Mouse (Mus musculus): ENCODE results near the gene Gm49601. TPM values are rescaled to one million over a fixed set of nuclear protein-coding genes. Genes with fewer than 3 reads are reported as not detected.

Gene Gm49601
- total RNA-seq, 2 experiments from 2014 or later = 255 to 281 TPM

DNA sequence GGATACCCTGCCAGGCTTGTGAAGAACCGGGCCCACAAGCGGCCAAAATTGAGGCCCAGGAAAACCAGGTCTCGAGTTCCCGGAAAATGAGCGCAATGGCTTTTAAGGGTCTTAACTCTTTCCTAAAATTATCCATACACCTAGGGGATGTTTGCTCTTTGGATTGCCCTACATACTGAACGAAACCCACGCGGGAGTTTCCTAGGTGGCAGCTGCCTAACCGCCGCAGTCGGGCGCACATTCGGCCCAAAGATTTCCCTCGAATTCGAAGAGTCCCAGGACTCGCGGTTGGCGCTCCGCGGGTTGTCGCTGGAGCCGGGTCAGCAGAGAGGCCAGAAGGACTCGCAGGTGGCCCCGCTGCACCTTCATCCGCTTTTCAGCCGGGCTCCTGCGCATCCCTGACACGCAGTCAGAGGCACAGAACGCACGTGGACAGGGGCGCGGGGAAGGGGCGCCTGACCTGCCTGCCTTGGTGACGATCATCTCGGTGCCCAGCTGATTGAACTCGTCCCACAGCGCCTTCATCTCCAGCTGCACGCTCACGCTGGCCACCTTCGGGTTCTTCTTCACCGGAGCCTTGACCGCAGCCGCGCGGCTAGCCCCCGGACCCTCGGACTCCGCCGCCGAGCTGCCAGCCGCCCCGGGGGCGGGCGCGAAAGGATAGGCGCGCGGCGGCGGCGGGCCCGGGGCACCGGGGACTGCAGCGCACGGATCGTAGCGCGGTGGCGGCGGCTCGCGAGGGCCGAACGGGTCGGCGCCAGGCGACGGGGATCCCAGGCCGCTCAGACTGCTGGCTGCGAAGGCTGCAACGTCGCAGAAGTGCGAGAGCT is 39.9 kb downstream of the Gm49601 start:
- DNase-seq (ENCODE audit: low spot score in 2 of 2) = no peak
- intact Hi-C loops (cut with DNase I) = no loop called here

- intact Hi-C loops (cut with DNase I) = no loop called here
- no peak for DNase-seq (ENCODE audit: low spot score in 2 of 2)
Observed at GRCm38 (mm10) chr16:18585676-18586075, 40.6 kb downstream of the Gm49601 start.

- intact Hi-C loops (cut with DNase I) = no loop called here
- DNase-seq (ENCODE audit: low spot score in 2 of 2) = no peak
Observed at GRCm38 (mm10) chr16:18584901-18585510, 41.2 kb downstream of the Gm49601 start.

DNA sequence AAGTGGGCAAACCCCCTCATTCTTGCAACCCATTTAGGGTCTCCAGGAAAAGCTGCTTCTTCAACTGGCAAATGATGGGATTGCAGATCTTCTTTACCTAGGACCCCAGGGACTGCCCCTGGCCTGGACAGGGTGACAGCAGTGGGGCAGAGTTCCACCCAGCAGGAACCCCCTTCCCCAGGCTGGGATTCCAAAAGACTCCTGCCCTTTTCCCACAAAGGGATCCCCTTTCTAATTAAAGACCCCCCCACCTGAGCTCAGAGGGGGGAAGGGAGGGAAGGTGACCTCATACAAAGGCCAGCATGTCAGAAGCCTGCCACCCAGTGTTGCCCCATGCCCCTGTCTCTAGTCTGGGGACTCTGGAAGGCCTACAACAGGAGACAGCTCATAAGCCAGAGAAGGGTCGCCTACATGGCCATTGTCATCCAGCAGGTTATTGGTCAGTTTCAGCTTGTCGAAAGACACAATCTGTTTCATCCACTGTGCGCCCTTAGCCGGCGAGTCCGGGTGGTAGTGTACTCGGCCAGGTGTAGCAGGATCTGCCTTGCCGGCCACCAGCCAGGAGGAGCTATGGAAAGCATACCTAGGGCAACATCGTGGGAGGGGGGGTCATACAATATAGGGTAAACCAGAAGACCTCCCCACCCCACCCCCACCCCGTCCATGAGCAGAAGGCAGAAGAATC is 42.4 kb downstream of the Gm49601 start:
- DNase-seq (ENCODE audit: low spot score in 2 of 2) = no peak
- intact Hi-C loops (cut with DNase I) = no loop called here

GRCm38 (mm10) chr16:18583169-18583568 is 43.1 kb downstream of the Gm49601 start:
- DNase-seq (ENCODE audit: low spot score in 2 of 2) = no peak
- intact Hi-C loops (cut with DNase I) = no loop called here

DNA sequence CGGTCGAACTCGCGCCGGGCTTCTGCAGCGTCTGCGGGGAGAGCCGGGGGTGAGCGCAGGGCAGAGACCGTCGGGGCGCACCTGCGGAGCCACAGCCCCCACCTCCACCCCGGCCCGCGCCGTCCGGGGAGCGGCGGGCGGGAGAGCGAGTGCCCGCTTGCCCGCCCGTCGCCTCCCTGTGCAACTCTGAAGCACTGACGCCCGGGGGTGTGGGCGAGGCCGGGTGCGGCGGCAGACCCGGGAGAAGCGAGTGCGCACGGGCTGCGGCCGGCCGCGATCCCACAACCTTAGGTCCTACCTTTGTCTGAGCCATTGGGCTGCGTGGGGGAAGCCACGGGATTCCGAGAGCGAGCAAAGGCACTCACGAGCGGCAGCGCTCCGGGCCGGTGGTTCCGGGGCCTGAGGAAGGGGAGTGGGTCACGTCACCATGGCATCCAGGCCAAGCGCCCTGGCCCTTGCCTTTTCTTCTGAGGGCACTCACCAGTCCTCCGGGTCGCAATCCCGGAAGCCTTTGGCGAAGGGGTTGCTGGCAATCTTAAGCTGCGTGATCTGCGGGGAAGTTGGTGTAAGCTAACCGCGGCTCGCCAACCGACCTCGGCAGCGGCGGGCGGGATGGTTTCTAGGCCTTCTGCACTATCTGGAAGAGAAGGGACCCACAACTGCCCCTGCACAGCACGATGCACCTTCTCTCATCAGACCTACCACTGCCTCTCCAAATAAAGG is 43.6 kb downstream of the Gm49601 start:
- intact Hi-C loops (cut with DNase I) = no loop called here
- DNase-seq (ENCODE audit: low spot score in 2 of 2) = no peak

DNA sequence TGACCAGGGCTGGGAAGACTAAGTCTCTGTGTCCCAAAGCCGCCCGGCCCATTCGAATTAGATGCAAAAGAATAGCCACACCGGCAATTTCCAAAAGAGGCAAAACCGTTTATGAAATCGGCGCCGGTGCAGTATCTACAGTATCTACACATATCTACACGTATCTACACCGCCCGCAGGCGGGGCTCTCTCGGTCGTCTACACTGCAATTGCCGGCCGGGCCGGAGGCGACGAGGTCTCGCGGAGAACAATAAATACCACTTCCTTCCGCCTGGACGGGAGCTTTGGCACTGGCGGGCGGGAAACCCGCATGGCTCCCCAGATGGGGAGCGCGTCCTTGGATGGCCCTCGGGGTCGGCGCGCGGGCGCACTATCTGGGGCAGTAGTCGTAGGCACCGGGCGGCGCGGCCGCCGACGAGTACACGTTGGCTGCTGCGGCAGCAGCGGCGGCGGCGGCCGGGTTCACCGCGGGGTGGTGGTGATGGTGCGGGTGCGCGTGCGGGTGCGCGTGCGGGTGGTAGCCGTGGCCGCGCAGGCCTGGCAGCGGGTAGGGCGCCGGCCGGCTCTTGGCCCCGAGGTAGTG is 44.5 kb downstream of the Gm49601 start:
- no peak for DNase-seq (ENCODE audit: low spot score in 2 of 2)
- intact Hi-C loops (cut with DNase I) = no loop called here

DNA sequence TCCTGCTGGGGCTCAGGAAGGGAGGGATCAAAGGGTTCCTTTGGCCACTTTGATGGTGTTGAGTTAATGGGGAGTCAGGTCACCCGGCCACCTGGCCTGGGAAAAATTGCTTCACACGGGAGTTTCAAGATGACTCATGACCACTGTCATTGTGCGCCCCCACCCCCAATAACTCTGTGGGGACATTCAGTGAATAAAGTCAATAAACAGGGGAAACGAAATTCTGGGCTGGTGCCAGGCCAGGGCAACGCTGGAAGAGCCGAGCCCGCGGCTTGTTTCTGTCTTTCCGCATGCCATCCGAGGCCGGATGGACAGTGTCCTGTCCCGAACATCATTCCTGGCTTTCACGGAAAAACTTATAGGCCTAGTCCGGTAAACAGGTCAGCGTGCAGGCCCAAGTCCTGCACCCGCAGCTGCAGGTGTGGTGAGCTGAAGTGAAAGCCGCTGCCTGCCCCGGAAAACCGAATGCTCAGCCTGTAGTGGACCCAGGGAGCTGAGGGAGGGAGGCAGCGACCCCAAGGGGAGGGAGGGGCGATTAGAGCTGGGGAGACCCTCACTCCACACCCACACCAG is 45.1 kb downstream of the Gm49601 start:
- no peak for DNase-seq (ENCODE audit: low spot score in 2 of 2)
- intact Hi-C loops (cut with DNase I) = no loop called here

- intact Hi-C loops (cut with DNase I) = no loop called here
Observed at GRCm38 (mm10) chr16:18580389-18580788, 45.8 kb downstream of the Gm49601 start.

DNA sequence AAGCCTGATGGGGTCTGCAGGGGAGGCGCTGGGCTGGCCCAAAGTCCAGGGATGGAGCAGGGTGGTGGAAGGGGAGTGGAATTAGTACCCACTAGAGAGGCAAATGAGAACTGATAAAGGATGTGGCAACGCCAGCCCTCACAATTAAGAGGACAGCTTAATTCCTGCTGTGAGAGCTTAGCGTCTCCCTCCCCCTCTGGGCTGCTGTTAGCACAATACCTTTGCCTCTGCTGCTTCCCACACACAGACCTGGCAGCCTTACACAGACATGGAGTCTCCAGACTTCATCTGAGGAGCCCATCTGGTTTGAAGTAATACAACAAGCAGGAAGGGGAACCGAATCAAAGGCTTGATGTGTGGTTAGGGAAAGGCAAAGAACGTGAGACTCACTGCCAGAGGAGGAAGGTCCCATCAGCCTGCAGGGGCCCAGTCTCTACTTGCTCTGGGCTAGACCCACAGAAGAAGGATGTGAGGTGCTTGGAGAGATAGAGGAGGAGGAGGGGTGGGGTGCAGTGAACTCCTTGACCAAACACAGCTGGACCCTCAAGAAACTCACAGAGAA is 48.5 kb downstream of the Gm49601 start:
- no peak for DNase-seq (ENCODE audit: low spot score in 2 of 2)
- intact Hi-C loops (cut with DNase I) = no loop called here

More at GRCm38 (mm10) chr16:18580389-18580788, 45.8 kb downstream of the Gm49601 start:
- DNase-seq (ENCODE audit: low spot score in 2 of 2) = no peak

DNA sequence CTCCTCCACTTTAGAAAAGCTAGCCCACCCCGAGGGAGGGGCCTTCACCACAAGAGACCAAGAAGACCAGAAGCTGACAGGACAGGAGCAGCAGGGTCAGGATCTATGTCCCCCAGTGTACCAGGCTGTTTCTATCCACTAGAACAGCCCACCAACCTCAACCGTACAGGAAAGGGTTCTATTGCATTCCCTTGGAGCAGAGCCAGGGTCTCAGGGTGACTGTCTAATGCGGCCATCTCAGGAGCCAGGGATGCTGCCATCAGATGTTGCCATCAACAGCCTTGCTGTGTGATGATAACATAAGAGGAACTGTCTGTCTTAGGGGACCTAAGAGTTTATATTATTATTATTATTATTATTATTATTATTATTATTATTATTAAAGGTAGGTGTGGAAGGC is 49.2 kb downstream of the Gm49601 start:
- no peak for DNase-seq (ENCODE audit: low spot score in 2 of 2)
- intact Hi-C loops (cut with DNase I) = no loop called here

GRCm38 (mm10) chr16:18574196-18574595 is 52.0 kb downstream of the Gm49601 start:
- intact Hi-C loops (cut with DNase I) = no loop called here

More at GRCm38 (mm10) chr16:18574196-18574595, 52.0 kb downstream of the Gm49601 start:
- DNase-seq (ENCODE audit: low spot score in 2 of 2) = no peak

Other genes starting within 250 kb of the Gm49601 start
- 10 to 100 TPM; 21.7 TPM for gene Txnrd2, start 200.0 kb downstream of the Gm49601 start, total RNA-seq (2021)
- gene Comt, start 199.6 kb downstream of the Gm49601 start, total RNA-seq (2021) = 100 to 1,000 TPM in 1 of 2 experiments, 10 to 100 TPM in 1; 89.1 to 100 TPM
- gene Gnb1l, start 127.7 kb downstream of the Gm49601 start, total RNA-seq (2021) = 1 to 10 TPM; 5.0 to 9.0 TPM
- 1 to 10 TPM; 5.0 to 7.5 TPM for gene Rtl10, start 127.5 kb downstream of the Gm49601 start, total RNA-seq (2021)
- gene Tbx1, start 35.8 kb downstream of the Gm49601 start, total RNA-seq (2021) = 1 to 10 TPM in 1 of 2 experiments, under 1 TPM in 1; 0.94 to 1.4 TPM
- 1 to 10 TPM; 1.1 to 1.6 TPM for gene Gp1bb, start 4.0 kb downstream of the Gm49601 start, total RNA-seq (2021)
- gene Sept5, start 3.5 kb upstream of the Gm49601 start, total RNA-seq (2021) = 100 to 1,000 TPM; 834 to 992 TPM
- gene Cldn5, start 150.4 kb upstream of the Gm49601 start, total RNA-seq (2021) = 10 to 100 TPM; 48.3 to 60.6 TPM
- gene Ufd1, start 185.4 kb upstream of the Gm49601 start, total RNA-seq (2021) = 10 to 100 TPM; 77.2 to 94.9 TPM
- gene Cdc45, start 185.6 kb upstream of the Gm49601 start, total RNA-seq (2021) = 1 to 10 TPM; 1.5 to 2.2 TPM
- 10 to 100 TPM; 28.2 to 30.6 TPM for gene 2510002D24Rik, start 210.2 kb upstream of the Gm49601 start, total RNA-seq (2021)
- 1 to 10 TPM; 8.5 to 9.9 TPM for gene Gm28539, start 210.2 kb upstream of the Gm49601 start, total RNA-seq (2021)

All from left cerebral cortex, postnatal 36 days (tissue).